In the genomic region with DNA sequence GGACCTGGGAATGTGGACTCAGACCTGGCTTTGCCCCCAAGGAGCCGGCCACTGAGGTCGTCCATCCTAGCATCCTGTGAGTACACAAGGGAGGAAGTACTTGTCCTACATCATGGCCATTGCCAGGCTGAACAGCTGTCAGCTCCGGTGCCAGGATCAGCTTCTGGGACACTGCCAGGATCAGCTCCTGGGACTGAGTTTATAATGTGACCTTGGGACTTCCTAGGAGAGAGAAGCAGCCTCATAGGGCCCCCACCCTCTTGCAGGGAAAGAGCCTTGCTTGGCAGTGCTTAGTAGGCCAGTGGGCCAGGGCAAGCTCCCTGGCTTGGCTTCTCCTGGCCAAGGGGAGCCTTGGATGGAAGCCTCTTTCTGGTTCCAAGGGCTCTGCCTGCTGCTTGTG, we compare ENCODE assay signal across 10 mouse cellular contexts.
DNase-seq lines count a peak whose midpoint lies in the region; ATAC-seq and TF ChIP-seq lines count a peak whose summit lies in the region.
"Had no signal": no experiment of that assay in that cellular context is flagged by ENCODE, and none has a peak within 500 bp of the region (broad histone marks: within the 10 kb centered on the region; RNA-seq: fewer than 3 reads in every experiment).

No protein-coding gene starts in this region.

- H3K27me3 ChIP-seq in intestine, embryonic 14.5 days (replicated peaks; ENCODE audit: control insufficient read depth, insufficient read depth, low read length) = no peaks in the 10 kb centered on the region
- no peaks in the 10 kb centered on the region for H3K27me3 ChIP-seq in intestine, postnatal 0 days (replicated peaks; ENCODE audit: control insufficient read depth, insufficient read depth, low read length)
- no peaks in the 10 kb centered on the region for H3K27me3 ChIP-seq in heart, embryonic 14.5 days (ENCODE audit: control insufficient read depth, insufficient read depth, low read length)
- H3K27me3 ChIP-seq: hindbrain, embryonic 12.5 days had no signal

- H3K4me1 ChIP-seq in intestine, embryonic 14.5 days (replicated peaks; ENCODE audit: control insufficient read depth, insufficient read depth, low read length) = peaks cover 43% of the 10 kb centered on the region
- 0 out of 2 replicates have a peak, but pooled peaks cover 5% of the 10 kb centered on the region for H3K4me1 ChIP-seq in intestine, postnatal 0 days (replicated peaks; ENCODE audit: control insufficient read depth, insufficient read depth, low read length)
- peaks cover 29 to 34% of the 10 kb centered on the region in 2 experiments for H3K4me1 ChIP-seq in heart, embryonic 14.5 days (ENCODE audit: control insufficient read depth in 2 of 2, insufficient read depth in 2 of 2, low read length in 2 of 2)

- no peak overlapping the region for H3K4me2 ChIP-seq in intestine, embryonic 14.5 days (ENCODE audit: low read length)
- no peak overlapping the region for H3K4me2 ChIP-seq in intestine, postnatal 0 days (replicated peaks; ENCODE audit: low read depth)
- H3K4me2 ChIP-seq in heart, embryonic 14.5 days (ENCODE audit: low read length) = no peak overlapping the region
- H3K4me2 ChIP-seq: hindbrain, embryonic 12.5 days had no signal

- no peak for DNase-seq in intestine, embryonic 14.5 days (ENCODE audit: low spot score)
- peak; percentile 84 to 85 for DNase-seq in adrenal gland, postnatal 36 days
- DNase-seq in lung, postnatal 14 days = peak; percentile 54
- no peak for DNase-seq in urinary bladder, postnatal 14 days (ENCODE audit: low spot score)
- no peak for DNase-seq in natural killer cell, adult 2 months (ENCODE audit: low spot score in 2 of 2)
- DNase-seq in spleen, adult 12 weeks (ENCODE audit: low spot score) = no peak
- DNase-seq: liver had no signal

- no peak overlapping the region for H3K9ac ChIP-seq in intestine, embryonic 14.5 days (ENCODE audit: low read length)
- no peak overlapping the region for H3K9ac ChIP-seq in intestine, postnatal 0 days (ENCODE audit: low read depth, low read length)
- no peak overlapping the region for H3K9ac ChIP-seq in heart, embryonic 14.5 days (ENCODE audit: low read length)
- H3K9ac ChIP-seq: hindbrain, embryonic 12.5 days had no signal

- H3K27ac ChIP-seq in intestine, embryonic 14.5 days (ENCODE audit: low read depth) = peak overlapping the region; percentile 86
- H3K27ac ChIP-seq in intestine, postnatal 0 days (ENCODE audit: low read depth, low read length) = no peak overlapping the region
- H3K27ac ChIP-seq in heart, embryonic 14.5 days (replicated peaks in 1 of 2; ENCODE audit: control insufficient read depth in 1 of 2, insufficient read depth in 1 of 2, low read depth in 2 of 2, low read length in 2 of 2) = no peak overlapping the region
- H3K27ac ChIP-seq: hindbrain, embryonic 12.5 days had no signal

- H3K36me3 ChIP-seq in intestine, embryonic 14.5 days (ENCODE audit: control insufficient read depth, insufficient read depth, low read length) = peaks cover 39% of the 10 kb centered on the region
- peaks cover 12% of the 10 kb centered on the region; the same call in 1 of the 2 replicates for H3K36me3 ChIP-seq in intestine, postnatal 0 days (ENCODE audit: control insufficient read depth, insufficient read depth)
- H3K36me3 ChIP-seq in heart, embryonic 14.5 days (ENCODE audit: control insufficient read depth, insufficient read depth, low read length) = peaks cover 42% of the 10 kb centered on the region

- TF ChIP-seq CTCF in intestine, postnatal 0 days (IDR thresholded peaks at IDR 0.05; ENCODE audit: low read depth) = no peak

- H3K9me3 ChIP-seq in intestine, embryonic 14.5 days (ENCODE audit: control insufficient read depth, low read length) = no peaks in the 10 kb centered on the region
- no peaks in the 10 kb centered on the region for H3K9me3 ChIP-seq in intestine, postnatal 0 days (ENCODE audit: control insufficient read depth)
- no peaks in the 10 kb centered on the region for H3K9me3 ChIP-seq in heart, embryonic 14.5 days (ENCODE audit: control insufficient read depth, low read length)
- H3K9me3 ChIP-seq: hindbrain, embryonic 12.5 days had no signal

- WGBS in intestine, embryonic 14.5 days = 64% methylated on average over 3 of the region's 3 CpGs
- 55% methylated on average over 3 of the region's 3 CpGs for whole genome bisulfite sequencing in intestine, postnatal 0 days
- 38% methylated on average over 3 of the region's 3 CpGs for WGBS in heart, embryonic 14.5 days

- no peak for ATAC-seq in intestine, embryonic 14.5 days (replicated peaks; ENCODE audit: low FRiP score, low TSS enrichment, low read depth)
- no peak for ATAC-seq in intestine, postnatal 0 days
- peak; percentile 43; the same call in 1 of the 2 replicates for ATAC-seq in heart, embryonic 14.5 days (ENCODE audit: insufficient number of reproducible peaks, insufficient read depth, low FRiP score, low read depth)

- H3K4me3 ChIP-seq in intestine, embryonic 14.5 days (ENCODE audit: low read depth, low read length) = no peak overlapping the region
- no peak overlapping the region for H3K4me3 ChIP-seq in intestine, postnatal 0 days (ENCODE audit: low read depth, low read length)
- no peak overlapping the region for H3K4me3 ChIP-seq in heart, embryonic 14.5 days (ENCODE audit: control insufficient read depth in 1 of 2, insufficient read depth in 1 of 2, low read depth in 1 of 2, low read length in 2 of 2)
- H3K4me3 ChIP-seq: hindbrain, embryonic 12.5 days had no signal

Comparison
In these comparisons a context has a peak if more than half of its experiments do, and no peak if none do; other contexts are left out.
1. DNase-seq: peak in adrenal gland, postnatal 36 days (2 of 2) and lung, postnatal 14 days (single experiment); none in intestine, embryonic 14.5 days (single experiment), urinary bladder, postnatal 14 days (single experiment), natural killer cell, adult 2 months (0 of 2) and spleen, adult 12 weeks (single experiment).